Mouse (Mus musculus): ENCODE data around the gene Nkd1. TPM values are rescaled to one million over a fixed set of nuclear protein-coding genes. Genes with fewer than 3 reads are reported as not detected.
A peak's percentile ranks its signal among the peaks of the same experiment; 100 is the strongest.

Nkd1 gene
- polyA plus RNA-seq, 1 experiment, result 21.5 TPM

DNA sequence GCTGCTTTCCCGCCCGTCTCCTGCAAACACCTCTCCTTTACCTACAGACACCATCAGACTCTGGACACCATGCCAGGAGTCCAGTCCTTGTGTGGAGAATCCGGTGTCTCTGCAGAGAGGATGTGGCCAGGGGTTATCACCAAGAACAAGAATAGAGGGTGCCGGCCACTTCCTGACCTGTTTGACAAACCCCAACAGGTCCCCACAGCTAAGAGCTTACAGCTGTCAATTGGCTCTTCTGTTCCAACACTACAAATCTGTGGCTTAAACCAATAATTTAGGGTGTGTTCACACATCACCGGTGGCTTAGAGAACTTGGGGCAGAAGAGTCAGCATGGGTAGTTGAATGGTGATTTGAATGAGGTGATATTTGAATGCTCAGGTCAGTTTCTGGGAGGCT is 97.5 kb downstream of the Nkd1 start:
- H3K4me1 ChIP-seq (ENCODE audit: control insufficient read depth, insufficient read depth, low read length), result peaks cover 9% of the 10 kb centered on the region; the same call in 1 of the 2 replicates
- no peak overlapping the region for H3K4me3 ChIP-seq (replicated peaks; ENCODE audit: insufficient read depth, low read depth, low read length)
- H3K27me3 ChIP-seq (ENCODE audit: control insufficient read depth, insufficient read depth, low read length), result no peaks in the 10 kb centered on the region
- TF ChIP-seq CTCF (IDR thresholded peaks at IDR 0.05; ENCODE audit: borderline replicate concordance, insufficient read depth, low read depth, low read length) (no peak), POLR2A (IDR thresholded peaks at IDR 0.05; ENCODE audit: borderline replicate concordance, insufficient read depth, low read length) (no peak)
- H3K27ac ChIP-seq (ENCODE audit: insufficient read depth, low read length), result no peak overlapping the region
- 85% methylated on average over 5 of the region's 5 CpGs for WGBS
- no peak for DNase-seq

DNA sequence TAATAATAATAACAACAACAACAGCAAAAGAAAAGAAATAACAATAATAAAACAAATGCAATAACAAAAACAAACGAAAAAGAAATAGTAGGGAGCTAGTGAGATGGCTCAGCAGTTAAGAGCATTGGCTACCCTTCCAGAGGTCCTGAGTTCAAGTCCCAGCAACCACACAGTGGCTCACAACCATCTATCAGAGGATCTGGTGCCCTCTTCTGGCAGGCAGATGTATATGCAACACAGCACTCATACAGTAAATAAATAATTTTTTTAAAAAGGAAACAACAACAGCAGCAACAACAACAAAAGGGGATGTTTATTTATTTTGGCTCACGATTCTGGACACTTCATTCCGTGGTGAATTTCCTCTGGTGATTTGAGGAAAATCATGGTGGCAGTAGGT is 98.4 kb downstream of the Nkd1 start:
- WGBS, result 90% methylated on average over 3 of the region's 3 CpGs
- H3K27ac ChIP-seq (ENCODE audit: insufficient read depth, low read length), result no peak overlapping the region
- H3K4me1 ChIP-seq (ENCODE audit: control insufficient read depth, insufficient read depth, low read length), result peaks cover 18% of the 10 kb centered on the region
- TF ChIP-seq POLR2A (IDR thresholded peaks at IDR 0.05; ENCODE audit: borderline replicate concordance, insufficient read depth, low read length) (no peak), CTCF (IDR thresholded peaks at IDR 0.05; ENCODE audit: borderline replicate concordance, insufficient read depth, low read depth, low read length) (peak; percentile 33; the same call in 1 of the 2 replicates)
- DNase-seq, result no peak
- H3K4me3 ChIP-seq (replicated peaks; ENCODE audit: insufficient read depth, low read depth, low read length), result no peak overlapping the region
- no peaks in the 10 kb centered on the region for H3K27me3 ChIP-seq (ENCODE audit: control insufficient read depth, insufficient read depth, low read length)

DNA sequence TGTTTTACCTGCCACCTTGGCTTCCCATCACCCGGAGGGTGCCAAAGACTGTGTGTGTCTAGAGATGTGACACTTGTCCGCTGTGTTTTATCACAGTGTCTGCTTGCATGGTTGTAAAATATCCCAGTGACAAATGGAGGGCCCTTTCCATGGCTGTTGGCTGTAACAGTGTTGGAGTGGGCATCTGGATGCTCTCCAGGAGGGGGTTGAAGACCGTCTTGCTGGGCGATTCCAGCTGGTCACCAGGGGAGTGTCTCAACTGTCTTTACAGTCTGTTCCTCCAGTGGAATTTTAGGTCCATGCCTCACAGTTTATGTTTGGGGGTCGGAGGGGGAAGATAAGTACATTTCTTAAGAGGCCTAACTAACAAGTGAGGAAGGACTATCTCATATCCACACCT is 99.8 kb downstream of the Nkd1 start:
- DNase-seq, result no peak
- H3K4me1 ChIP-seq (ENCODE audit: control insufficient read depth, insufficient read depth, low read length), result peaks cover 20% of the 10 kb centered on the region
- no peak overlapping the region for H3K27ac ChIP-seq (ENCODE audit: insufficient read depth, low read length)
- no peaks in the 10 kb centered on the region for H3K27me3 ChIP-seq (ENCODE audit: control insufficient read depth, insufficient read depth, low read length)
- TF ChIP-seq CTCF (IDR thresholded peaks at IDR 0.05; ENCODE audit: borderline replicate concordance, insufficient read depth, low read depth, low read length), result no peak
- TF ChIP-seq POLR2A (IDR thresholded peaks at IDR 0.05; ENCODE audit: borderline replicate concordance, insufficient read depth, low read length), result no peak
- H3K4me3 ChIP-seq (replicated peaks; ENCODE audit: insufficient read depth, low read depth, low read length), result no peak overlapping the region
- 33% methylated on average over 5 of the region's 5 CpGs for WGBS

DNA sequence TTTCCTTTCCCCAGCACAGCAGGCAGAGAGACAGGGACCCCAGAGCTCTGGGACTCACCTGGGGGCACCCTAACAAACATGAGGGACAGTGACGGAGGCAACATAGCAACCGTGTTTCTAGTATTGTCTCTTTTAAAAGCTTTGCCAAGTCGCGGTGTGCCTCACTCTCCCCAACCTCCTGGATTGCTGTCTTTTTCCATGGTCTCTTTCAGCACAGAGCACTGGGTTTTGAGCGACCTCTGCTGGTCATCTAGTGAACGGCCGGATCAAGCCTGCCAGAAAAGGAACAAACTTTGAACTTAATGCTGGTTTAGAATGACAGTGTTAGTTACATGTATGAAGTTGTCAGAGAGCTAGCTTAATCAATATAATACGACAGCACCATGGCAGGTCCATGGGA is 100.3 kb downstream of the Nkd1 start:
- H3K4me1 ChIP-seq (ENCODE audit: control insufficient read depth, insufficient read depth, low read length), result peaks cover 20% of the 10 kb centered on the region
- TF ChIP-seq POLR2A (IDR thresholded peaks at IDR 0.05; ENCODE audit: borderline replicate concordance, insufficient read depth, low read length) (no peak), CTCF (IDR thresholded peaks at IDR 0.05; ENCODE audit: borderline replicate concordance, insufficient read depth, low read depth, low read length) (peak; percentile 94)
- H3K4me3 ChIP-seq (replicated peaks; ENCODE audit: insufficient read depth, low read depth, low read length), result no peak overlapping the region
- H3K27me3 ChIP-seq (ENCODE audit: control insufficient read depth, insufficient read depth, low read length), result no peaks in the 10 kb centered on the region
- no peak overlapping the region for H3K27ac ChIP-seq (ENCODE audit: insufficient read depth, low read length)
- WGBS, result 1% methylated on average over 8 of the region's 8 CpGs
- peak; percentile 69 to 82 for DNase-seq

DNA sequence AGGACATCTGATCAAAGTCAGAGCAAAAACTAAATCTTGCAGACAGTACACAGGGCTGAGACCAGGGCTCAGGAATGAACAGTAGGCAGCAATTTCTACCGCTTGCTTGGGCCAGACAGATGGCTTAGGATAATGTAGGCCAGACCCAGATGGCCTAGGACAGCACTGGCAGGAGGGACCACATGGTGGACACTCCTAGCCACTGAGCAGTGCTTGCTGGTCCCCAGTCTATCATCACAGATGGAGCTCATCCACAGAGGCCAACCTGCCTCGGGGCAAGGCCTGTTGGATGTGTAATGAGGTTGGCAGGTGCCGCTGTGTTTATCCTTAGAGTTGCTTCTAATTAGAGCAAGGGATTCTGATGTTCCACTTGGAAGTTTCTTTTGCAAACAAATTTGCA is 102.2 kb downstream of the Nkd1 start:
- peaks cover 21% of the 10 kb centered on the region for H3K4me1 ChIP-seq (ENCODE audit: control insufficient read depth, insufficient read depth, low read length)
- peak overlapping the region; percentile 53 for H3K27ac ChIP-seq (ENCODE audit: insufficient read depth, low read length)
- no peaks in the 10 kb centered on the region for H3K27me3 ChIP-seq (ENCODE audit: control insufficient read depth, insufficient read depth, low read length)
- 8% methylated on average over 3 of the region's 3 CpGs for WGBS
- peak; percentile 75 to 86 for DNase-seq
- TF ChIP-seq POLR2A (IDR thresholded peaks at IDR 0.05; ENCODE audit: borderline replicate concordance, insufficient read depth, low read length) (no peak), CTCF (IDR thresholded peaks at IDR 0.05; ENCODE audit: borderline replicate concordance, insufficient read depth, low read depth, low read length) (no peak)
- H3K4me3 ChIP-seq (replicated peaks; ENCODE audit: insufficient read depth, low read depth, low read length), result no peak overlapping the region

DNA sequence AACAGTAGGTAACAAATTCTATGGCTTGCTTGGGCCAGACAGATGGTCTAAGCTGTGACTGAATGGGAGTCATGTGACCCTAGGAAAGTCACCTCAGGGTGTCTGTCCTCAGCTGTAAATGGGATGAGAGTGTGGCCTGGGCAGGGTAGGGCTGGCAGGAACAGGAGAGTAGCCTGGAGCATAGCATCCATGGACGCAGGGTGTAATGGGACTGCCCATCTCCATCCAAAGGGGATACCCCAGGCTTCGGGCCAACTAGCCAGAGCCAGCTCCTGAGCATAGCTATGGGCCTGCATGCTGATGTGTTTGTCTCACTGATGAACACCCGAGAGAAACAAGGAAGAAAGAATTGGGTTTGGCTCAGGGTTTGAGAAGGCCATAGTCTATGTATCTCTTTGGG is 103.1 kb downstream of the Nkd1 start:
- H3K4me3 ChIP-seq (replicated peaks; ENCODE audit: insufficient read depth, low read depth, low read length), result no peak overlapping the region
- H3K4me1 ChIP-seq (ENCODE audit: control insufficient read depth, insufficient read depth, low read length), result peaks cover 23% of the 10 kb centered on the region
- TF ChIP-seq CTCF (IDR thresholded peaks at IDR 0.05; ENCODE audit: borderline replicate concordance, insufficient read depth, low read depth, low read length), result no peak
- no peak for TF ChIP-seq POLR2A (IDR thresholded peaks at IDR 0.05; ENCODE audit: borderline replicate concordance, insufficient read depth, low read length)
- no peaks in the 10 kb centered on the region for H3K27me3 ChIP-seq (ENCODE audit: control insufficient read depth, insufficient read depth, low read length)
- WGBS, result 77% methylated on average over 3 of the region's 3 CpGs
- DNase-seq, result no peak
- H3K27ac ChIP-seq (ENCODE audit: insufficient read depth, low read length), result peak overlapping the region; percentile 53; the same call in 1 of the 2 replicates

DNA sequence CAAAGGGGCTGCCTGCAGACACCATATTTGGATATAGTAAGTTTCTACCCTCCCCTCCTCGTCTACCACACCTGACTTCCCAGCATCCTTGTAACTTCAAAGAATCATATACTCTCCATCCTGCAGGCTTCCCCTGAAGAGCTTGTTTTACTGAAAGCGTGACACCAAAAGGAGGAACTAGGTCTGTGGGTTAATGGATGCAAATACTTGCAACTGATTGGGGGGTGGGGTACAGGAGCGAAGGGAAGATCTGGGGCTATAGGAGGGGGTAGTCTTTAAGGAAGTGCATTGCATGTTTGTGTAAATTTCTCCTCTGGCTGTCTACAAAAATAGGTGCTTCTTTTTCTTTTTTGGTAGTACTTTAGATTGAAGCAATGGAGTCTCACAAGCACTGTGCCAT is 105.3 kb downstream of the Nkd1 start:
- Histone ChIP-seq H3K27me3 (ENCODE audit: control insufficient read depth, insufficient read depth, low read length) (no peaks in the 10 kb centered on the region), H3K27ac (ENCODE audit: insufficient read depth, low read length) (no peak overlapping the region), H3K4me1 (ENCODE audit: control insufficient read depth, insufficient read depth, low read length) (peaks cover 23% of the 10 kb centered on the region), H3K4me3 (replicated peaks; ENCODE audit: insufficient read depth, low read depth, low read length) (no peak overlapping the region)
- no peak for DNase-seq
- 97% methylated on average over 3 of the region's 3 CpGs for WGBS
- TF ChIP-seq CTCF (IDR thresholded peaks at IDR 0.05; ENCODE audit: borderline replicate concordance, insufficient read depth, low read depth, low read length) (no peak), POLR2A (IDR thresholded peaks at IDR 0.05; ENCODE audit: borderline replicate concordance, insufficient read depth, low read length) (no peak)

DNA sequence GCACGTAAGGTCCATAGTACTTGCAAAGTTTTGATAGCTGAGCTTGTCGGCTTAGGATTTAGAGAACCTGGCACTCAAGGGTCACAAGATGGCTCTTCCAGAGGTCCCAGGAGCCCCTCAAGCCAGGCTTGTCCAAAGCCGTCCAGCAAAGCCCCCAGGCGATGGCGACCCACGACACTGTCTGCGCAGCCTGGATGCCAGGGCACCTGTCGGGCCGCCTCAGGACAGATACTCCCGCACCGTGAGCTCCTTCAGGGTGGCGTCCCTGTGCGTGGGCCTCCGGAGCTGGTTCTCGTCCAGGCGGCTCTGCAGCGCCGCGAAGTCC is 105.7 kb downstream of the Nkd1 start:
- WGBS, result 16% methylated on average over 19 of the region's 19 CpGs
- Histone ChIP-seq H3K27me3 (ENCODE audit: control insufficient read depth, insufficient read depth, low read length) (no peaks in the 10 kb centered on the region), H3K4me1 (ENCODE audit: control insufficient read depth, insufficient read depth, low read length) (peaks cover 23% of the 10 kb centered on the region), H3K27ac (ENCODE audit: insufficient read depth, low read length) (peak overlapping the region; percentile 66), H3K4me3 (replicated peaks; ENCODE audit: insufficient read depth, low read depth, low read length) (peak overlapping the region; percentile 60)
- no peak for DNase-seq
- TF ChIP-seq POLR2A (IDR thresholded peaks at IDR 0.05; ENCODE audit: borderline replicate concordance, insufficient read depth, low read length), result no peak
- TF ChIP-seq CTCF (IDR thresholded peaks at IDR 0.05; ENCODE audit: borderline replicate concordance, insufficient read depth, low read depth, low read length), result no peak
